Mouse (Mus musculus) naive thymus-derived CD4-positive, alpha-beta T cell, adult 5 months (primary cell): ENCODE data around the gene Olfr911-ps1. TPM values are rescaled to one million over a fixed set of nuclear protein-coding genes. Genes with fewer than 3 reads are reported as not detected.

ENCODE experiments used
- polyA plus RNA-seq: library from polyadenylated mRNA; unstranded; fragments of 100-300 nt; shearing (Covaris generic); gene quantifications from one replicate; pipeline ENCODE4 v1.2.1, GENCODE M21; 2017

Olfr911-ps1 gene
- polyA plus RNA-seq: not detected

DNA sequence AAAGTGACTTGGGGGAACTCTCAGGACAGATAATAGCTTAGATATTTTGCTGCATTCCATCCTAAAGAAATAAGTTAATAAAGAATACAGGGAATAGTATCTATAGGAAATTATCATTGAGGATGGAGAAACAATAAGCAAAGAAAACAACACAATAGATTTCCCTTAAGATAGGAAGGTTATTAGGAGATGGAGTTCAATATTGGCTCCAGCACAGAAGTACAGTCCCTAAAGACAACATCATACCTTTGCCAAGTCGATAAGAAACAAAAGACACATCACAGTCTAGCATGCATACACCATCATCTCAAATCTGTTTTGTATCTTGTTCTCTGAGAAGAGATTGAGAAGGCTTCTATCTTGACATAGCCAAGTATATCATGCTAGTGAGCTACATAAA is at the start of gene Olfr911-ps1:
Gene Olfr911-ps1 (plus strand): TSS at position 301 of the 400 bp plus-strand sequence.

GRCm38 (mm10) chr9:38486785-38487184 is 34.6 kb upstream of the Olfr911-ps1 start, which contains the start of gene Olfr906:
Gene Olfr906 (plus strand): TSS chr9:38487085.

DNA sequence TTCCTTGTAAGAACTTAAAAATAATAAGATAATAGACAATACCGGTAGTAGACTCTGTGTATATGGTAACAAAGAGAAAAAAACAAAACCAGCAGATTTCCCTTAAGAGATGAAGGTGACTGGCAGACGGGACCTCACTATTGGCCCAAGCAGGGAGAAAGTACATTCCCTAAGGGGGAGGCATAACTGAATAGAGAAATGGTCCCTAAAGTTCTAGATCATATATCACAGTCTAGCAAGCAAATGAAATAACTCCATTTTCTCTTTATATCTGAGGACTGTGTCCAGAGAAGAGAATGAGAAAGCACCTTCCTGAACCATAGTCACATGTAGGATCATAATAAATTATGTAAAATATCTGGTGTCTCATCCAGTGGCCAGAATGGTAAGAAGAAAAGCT is 25.9 kb upstream of the Olfr911-ps1 start, which contains the start of gene Olfr907:
Gene Olfr907 (plus strand): TSS at position 301 of the 400 bp plus-strand sequence.

DNA sequence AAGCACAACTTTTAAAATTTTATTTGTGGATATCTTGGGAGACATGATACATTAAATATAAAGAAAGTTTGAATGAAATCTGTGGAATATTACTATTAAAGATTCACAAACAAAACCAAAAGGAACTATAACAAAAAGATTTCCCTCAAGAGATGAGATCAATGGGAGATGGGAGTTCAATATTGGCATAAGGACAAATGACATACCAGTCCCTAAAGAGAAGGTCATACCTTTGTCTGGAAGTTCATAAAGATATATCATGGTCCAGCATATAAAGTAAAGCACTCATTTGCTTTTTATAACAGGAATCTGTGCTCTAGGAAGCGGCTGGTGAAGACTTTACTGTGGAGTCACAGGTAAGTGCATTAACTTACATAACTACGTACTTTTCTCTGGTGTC is 16.2 kb downstream of the Olfr911-ps1 start, which contains the start of gene Olfr910:
Gene Olfr910 (plus strand): TSS at position 301 of the 400 bp plus-strand sequence.

Other genes with a start within 250 kb of the Olfr911-ps1 start
- not detected for gene Olfr896-ps1, start 230.5 kb upstream of the Olfr911-ps1 start, polyA plus RNA-seq
- not detected for gene Olfr25, start 192.5 kb upstream of the Olfr911-ps1 start, polyA plus RNA-seq
- not detected for gene Olfr898, start 173.2 kb upstream of the Olfr911-ps1 start, polyA plus RNA-seq
- gene Olfr250, start 154.7 kb upstream of the Olfr911-ps1 start, polyA plus RNA-seq: 0.09 TPM
- gene Olfr251, start 144.5 kb upstream of the Olfr911-ps1 start, polyA plus RNA-seq: not detected
- gene Olfr147, start 119.9 kb upstream of the Olfr911-ps1 start, polyA plus RNA-seq: 0.10 TPM
- not detected for gene Olfr901, start 92.1 kb upstream of the Olfr911-ps1 start, polyA plus RNA-seq
- not detected for gene Olfr902, start 73.9 kb upstream of the Olfr911-ps1 start, polyA plus RNA-seq
- not detected for gene Olfr904, start 58.4 kb upstream of the Olfr911-ps1 start, polyA plus RNA-seq
- not detected for gene Olfr905, start 50.5 kb upstream of the Olfr911-ps1 start, polyA plus RNA-seq
- gene Olfr906, start 34.5 kb upstream of the Olfr911-ps1 start, polyA plus RNA-seq: not detected
- gene Olfr907, start 25.8 kb upstream of the Olfr911-ps1 start, polyA plus RNA-seq: not detected
- not detected for gene Olfr910, start 16.3 kb downstream of the Olfr911-ps1 start, polyA plus RNA-seq
- 0.12 TPM for gene Olfr912, start 58.6 kb downstream of the Olfr911-ps1 start, polyA plus RNA-seq
- not detected for gene Olfr913, start 71.2 kb downstream of the Olfr911-ps1 start, polyA plus RNA-seq
- gene Olfr914, start 83.5 kb downstream of the Olfr911-ps1 start, polyA plus RNA-seq: not detected
- gene Olfr916, start 138.3 kb downstream of the Olfr911-ps1 start, polyA plus RNA-seq: not detected
- gene Olfr917, start 144.3 kb downstream of the Olfr911-ps1 start, polyA plus RNA-seq: not detected
- gene Olfr918, start 153.0 kb downstream of the Olfr911-ps1 start, polyA plus RNA-seq: not detected
- gene Olfr919, start 182.1 kb downstream of the Olfr911-ps1 start, polyA plus RNA-seq: not detected
- 7.8 TPM for gene Vwa5a, start 196.7 kb downstream of the Olfr911-ps1 start, polyA plus RNA-seq
- 0.17 TPM for gene Olfr920, start 230.7 kb downstream of the Olfr911-ps1 start, polyA plus RNA-seq